Mouse (Mus musculus) erythroid progenitor cell, adult 5-6 weeks (primary cell): ENCODE measurements around the gene Stk24. TPM values are rescaled to one million over a fixed set of nuclear protein-coding genes. Genes with fewer than 3 reads are reported as not detected.
A peak's percentile ranks its signal among the peaks of the same experiment; 100 is the strongest.

ENCODE experiments used
- ATAC-seq: replicated peaks from 2 replicates; pipeline ENCODE4 v1.8.0; 2016; ENCODE audit warnings: moderate number of reproducible peaks, mild to moderate bottlenecking, moderate TSS enrichment, inconsistent platforms; ENCODE audit not compliant: poor library complexity, low FRiP score, severe bottlenecking
- total RNA-seq, 2 experiments: library from RNA; stranded (forward) in 1 of 2; stranded (reverse) in 1 of 2; fragments of 150-400 nt in 1 of 2; fragments of 186-747, 209-891 nt in 1 of 2; gene quantifications; 2 replicates each; pipeline versions ENCODE4 v1.2.3 to v1.2.4; 2015 to 2017; ENCODE audit warnings: low replicate concordance in 2 of 2

The Stk24 gene
- total RNA-seq, 2 experiments from 2014 or later, result 62.0 to 101 TPM

- no peak for ATAC-seq
These were observed 57.7 kb downstream of the Stk24 start for GRCm38 (mm10) chr14:121322150-121322549.

- ATAC-seq, result no peak
These were observed 61.4 kb downstream of the Stk24 start for GRCm38 (mm10) chr14:121318382-121318781.

- ATAC-seq, result no peak; the same call in 1 of the 2 replicates
These were observed 62.5 kb downstream of the Stk24 start for GRCm38 (mm10) chr14:121317312-121317671.

GRCm38 (mm10) chr14:121316631-121317311 is 63.0 kb downstream of the Stk24 start:
- ATAC-seq, result no peak

GRCm38 (mm10) chr14:121316136-121316535 is 63.7 kb downstream of the Stk24 start:
- no peak for ATAC-seq

- ATAC-seq, result no peak
These were observed 64.9 kb downstream of the Stk24 start for GRCm38 (mm10) chr14:121314934-121315333.

- ATAC-seq, result no peak
These were observed 66.5 kb downstream of the Stk24 start for GRCm38 (mm10) chr14:121313283-121313682.

- ATAC-seq, result no peak
These were observed 68.7 kb downstream of the Stk24 start for GRCm38 (mm10) chr14:121311083-121311482.

GRCm38 (mm10) chr14:121310325-121311080 is 69.3 kb downstream of the Stk24 start:
- ATAC-seq, result no peak

- ATAC-seq, result no peak
These were observed 69.9 kb downstream of the Stk24 start for GRCm38 (mm10) chr14:121309909-121310308.

- ATAC-seq, result no peak
These were observed 74.3 kb downstream of the Stk24 start for GRCm38 (mm10) chr14:121305316-121306064.

GRCm38 (mm10) chr14:121304523-121304922 is 75.3 kb downstream of the Stk24 start:
- no peak for ATAC-seq

- no peak for ATAC-seq
These were observed 80.7 kb downstream of the Stk24 start for GRCm38 (mm10) chr14:121299093-121299492.

GRCm38 (mm10) chr14:121298537-121298936 is 81.3 kb downstream of the Stk24 start:
- ATAC-seq, result no peak

- no peak for ATAC-seq
These were observed 82.7 kb downstream of the Stk24 start for GRCm38 (mm10) chr14:121297103-121297502.

GRCm38 (mm10) chr14:121294484-121294883 is 85.3 kb downstream of the Stk24 start:
- no peak for ATAC-seq

GRCm38 (mm10) chr14:121292391-121292790 is 87.4 kb downstream of the Stk24 start:
- no peak for ATAC-seq

GRCm38 (mm10) chr14:121291881-121292280 is 87.9 kb downstream of the Stk24 start:
- ATAC-seq, result 0 out of 2 replicates have a peak, but pooled peaks have one; percentile 25

- no peak for ATAC-seq
These were observed 94.3 kb downstream of the Stk24 start for GRCm38 (mm10) chr14:121285379-121286120.

GRCm38 (mm10) chr14:121281336-121281710 is 98.5 kb downstream of the Stk24 start:
- ATAC-seq, result no peak
